Comparison of ENCODE assay signal across 19 mouse cellular contexts in the genomic region with DNA sequence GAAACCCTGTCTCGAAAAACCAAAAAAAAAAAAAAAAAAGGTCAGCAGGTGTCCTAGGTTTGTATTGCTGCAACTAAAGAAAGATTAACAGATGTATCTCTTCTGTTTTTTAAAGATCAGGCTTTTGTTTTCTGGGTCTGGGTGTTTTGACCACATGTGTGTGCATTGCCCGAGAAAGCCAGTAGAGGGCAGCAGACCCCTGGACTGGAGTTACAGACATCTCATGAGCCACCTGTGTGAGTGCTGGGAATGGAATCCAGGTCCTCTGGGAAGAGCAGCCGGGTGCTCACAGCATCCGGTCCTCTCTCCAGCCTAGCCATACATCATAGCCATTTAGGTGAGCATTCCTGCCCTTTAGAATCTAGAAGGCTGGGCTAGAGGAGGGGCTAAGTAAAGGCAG. TPM values are rescaled to one million over a fixed set of nuclear protein-coding genes. Genes with fewer than 3 reads are reported as not detected.
DNase-seq lines count a peak whose midpoint lies in the region; ATAC-seq and TF ChIP-seq lines count a peak whose summit lies in the region.
"Had no signal": no experiment of that assay in that cellular context is flagged by ENCODE, and none has a peak within 500 bp of the region (broad histone marks: within the 10 kb centered on the region; RNA-seq: fewer than 3 reads in every experiment).

No protein-coding gene starts in this region.

- no peak overlapping the region for H3K4me2 ChIP-seq in lung, embryonic 14.5 days
- H3K4me2 ChIP-seq: embryonic facial prominence, embryonic 15.5 days had no signal

- no peak overlapping the region for H3K9ac ChIP-seq in lung, embryonic 14.5 days
- H3K9ac ChIP-seq: embryonic facial prominence, embryonic 15.5 days had no signal

- no peaks in the 10 kb centered on the region for H3K36me3 ChIP-seq in lung, embryonic 14.5 days (ENCODE audit: insufficient read depth)
- no peaks in the 10 kb centered on the region for H3K36me3 ChIP-seq in G1E (replicated peaks)
- H3K36me3 ChIP-seq: embryonic facial prominence, embryonic 15.5 days had no signal

- no peak overlapping the region for H3K27ac ChIP-seq in cerebellum, adult 2 months (ENCODE audit: insufficient read depth, low read length)
- no peak overlapping the region for H3K27ac ChIP-seq in lung, embryonic 14.5 days (ENCODE audit: low read depth)
- H3K27ac ChIP-seq: embryonic facial prominence, embryonic 15.5 days had no signal

- TF ChIP-seq POLR2A in cerebellum, adult 2 months (IDR thresholded peaks at IDR 0.05; ENCODE audit: borderline replicate concordance, insufficient read depth, low read length), result no peak

- TF ChIP-seq CTCF in cerebellum, adult 2 months (IDR thresholded peaks at IDR 0.05; ENCODE audit: borderline replicate concordance, insufficient read depth, low read depth, low read length), result peak; percentile 27; the same call in 1 of the 2 replicates
- TF ChIP-seq CTCF in lung, embryonic 14.5 days (IDR thresholded peaks at IDR 0.05; ENCODE audit: low read depth), result peak; percentile 37
- 0 out of 2 replicates have a peak, but pooled peaks have one; percentile 23 for TF ChIP-seq CTCF in G1E (IDR thresholded peaks at IDR 0.05; ENCODE audit: low read depth, low read length)

- no peak for ATAC-seq in lung, embryonic 14.5 days (ENCODE audit: insufficient read depth)
- ATAC-seq in G1E (ENCODE audit: extremely low read depth, insufficient number of reproducible peaks, low FRiP score, poor library complexity, severe bottlenecking), result no peak
- ATAC-seq in megakaryocyte, adult 5-6 weeks (ENCODE audit: poor library complexity, severe bottlenecking), result peak; percentile 56
- ATAC-seq in erythroid progenitor cell, adult 5-6 weeks (replicated peaks; ENCODE audit: low FRiP score, poor library complexity, severe bottlenecking), result no peak

- H3K9me3 ChIP-seq in lung, embryonic 14.5 days (ENCODE audit: low read depth, low read length), result no peaks in the 10 kb centered on the region
- no peaks in the 10 kb centered on the region for H3K9me3 ChIP-seq in G1E (replicated peaks)
- H3K9me3 ChIP-seq: embryonic facial prominence, embryonic 15.5 days had no signal

- H3K27me3 ChIP-seq in cerebellum, adult 2 months (ENCODE audit: control insufficient read depth, insufficient read depth, low read length), result no peaks in the 10 kb centered on the region
- H3K27me3 ChIP-seq in lung, embryonic 14.5 days (ENCODE audit: insufficient read depth, low read length), result no peaks in the 10 kb centered on the region
- peaks cover 13% of the 10 kb centered on the region; the same call in 1 of the 2 replicates for H3K27me3 ChIP-seq in G1E (ENCODE audit: insufficient read depth, low read length)
- H3K27me3 ChIP-seq: embryonic facial prominence, embryonic 15.5 days had no signal

- DNase-seq in cerebellum, adult 2 months, result no peak
- no peak for DNase-seq in cerebellum, adult 18-20 months
- DNase-seq in lung, embryonic 14.5 days, result no peak
- DNase-seq in lung, postnatal 36 days, result no peak
- no peak for DNase-seq in G1E (ENCODE audit: low spot score)
- no peak for DNase-seq in spleen, postnatal 36 days (ENCODE audit: low spot score in 2 of 2)
- DNase-seq: B cell, adult 2 months; cerebellum, postnatal 14 days; heart, adult 18-20 months; kidney, adult 11 months; lung, postnatal 10 days; right cerebral cortex, postnatal 4 days had no signal

- H3K4me3 ChIP-seq in cerebellum, adult 2 months (replicated peaks; ENCODE audit: insufficient read depth, low read depth, low read length), result no peak overlapping the region
- H3K4me3 ChIP-seq in lung, embryonic 14.5 days (ENCODE audit: low read depth, low read length), result no peak overlapping the region
- no peak overlapping the region for H3K4me3 ChIP-seq in G1E (ENCODE audit: low read depth, low read length)
- H3K4me3 ChIP-seq: embryonic facial prominence, embryonic 15.5 days had no signal

- 87% methylated on average over 4 of the region's 4 CpGs for WGBS in cerebellum, adult 2 months
- WGBS in lung, embryonic 14.5 days, result 79% methylated on average over 4 of the region's 4 CpGs

- peaks cover 4% of the 10 kb centered on the region; the same call in 1 of the 2 replicates for H3K4me1 ChIP-seq in cerebellum, adult 2 months (ENCODE audit: control insufficient read depth, insufficient read depth, low read length)
- no peaks in the 10 kb centered on the region for H3K4me1 ChIP-seq in lung, embryonic 14.5 days (ENCODE audit: insufficient read depth)
- H3K4me1 ChIP-seq in G1E (ENCODE audit: insufficient read depth, low read depth, low read length), result peaks cover 8% of the 10 kb centered on the region
- H3K4me1 ChIP-seq: embryonic facial prominence, embryonic 15.5 days had no signal

RNA-seq across cellular contexts. Expression of a gene that starts 14.8 kb away (rescaled TPM):
- not detected in 2 replicates for polyA plus RNA-seq in cerebellum, adult 2 months (2012; rRNA removed)
- polyA plus RNA-seq in lung, embryonic 14.5 days (2014; fragmentation: Nextera tagmentation; extraction: Ambion mirVana), result 3.6 and 3.9 TPM in 2 replicates
- total RNA-seq in G1E (2014; fragmentation: Nextera tagmentation), result not detected in 2 replicates
- total RNA-seq in G1E (2017), result 0.46 TPM in 1 of 2 replicates, not detected in the other
- polyA plus RNA-seq in G1E (2012), result not detected in 2 replicates
- not detected in 2 replicates for total RNA-seq in megakaryocyte, adult 5-6 weeks (2015)
- total RNA-seq in megakaryocyte, adult 5-6 weeks (2017), result not detected in 2 replicates
- not detected in 2 replicates for total RNA-seq in erythroid progenitor cell, adult 5-6 weeks (2015; ENCODE audit: low replicate concordance)
- not detected in 2 replicates for total RNA-seq in erythroid progenitor cell, adult 5-6 weeks (2017; ENCODE audit: low replicate concordance)
- total RNA-seq: heart, adult 18-20 months; heart, postnatal 25 days; layer of hippocampus, adult 18-20 months; left cerebral cortex, postnatal 36 days; neutrophil, adult 5-6 weeks had no signal

RNA-seq across cellular contexts. Expression of a gene that starts 52.2 kb away (rescaled TPM):
- polyA plus RNA-seq in cerebellum, adult 2 months (2012; rRNA removed), result 119 and 129 TPM in 2 replicates
- polyA plus RNA-seq in lung, embryonic 14.5 days (2014; fragmentation: Nextera tagmentation; extraction: Ambion mirVana), result 803 and 809 TPM in 2 replicates
- 483 and 552 TPM in 2 replicates for total RNA-seq in G1E (2014; fragmentation: Nextera tagmentation)
- total RNA-seq in G1E (2017), result 1,860 and 1,876 TPM in 2 replicates
- polyA plus RNA-seq in G1E (2012), result 171 and 204 TPM in 2 replicates
- total RNA-seq in megakaryocyte, adult 5-6 weeks (2015), result 648 and 668 TPM in 2 replicates
- total RNA-seq in megakaryocyte, adult 5-6 weeks (2017), result 1,188 and 1,238 TPM in 2 replicates
- 403 and 407 TPM in 2 replicates for total RNA-seq in erythroid progenitor cell, adult 5-6 weeks (2015; ENCODE audit: low replicate concordance)
- 524 and 658 TPM in 2 replicates for total RNA-seq in erythroid progenitor cell, adult 5-6 weeks (2017; ENCODE audit: low replicate concordance)

RNA-seq across cellular contexts. Expression of a gene that starts 58.9 kb away (rescaled TPM):
- polyA plus RNA-seq in cerebellum, adult 2 months (2012; rRNA removed), result 59.8 and 66.0 TPM in 2 replicates
- polyA plus RNA-seq in lung, embryonic 14.5 days (2014; fragmentation: Nextera tagmentation; extraction: Ambion mirVana), result 1.0 and 1.1 TPM in 2 replicates
- total RNA-seq in G1E (2014; fragmentation: Nextera tagmentation), result not detected in 2 replicates
- total RNA-seq in G1E (2017), result 0.05 TPM in 1 of 2 replicates, not detected in the other
- polyA plus RNA-seq in G1E (2012), result not detected in 2 replicates
- total RNA-seq in megakaryocyte, adult 5-6 weeks (2015), result 0.09 TPM in 1 of 2 replicates, not detected in the other
- total RNA-seq in megakaryocyte, adult 5-6 weeks (2017), result 0.29 TPM in 1 of 2 replicates, not detected in the other
- not detected in 2 replicates for total RNA-seq in erythroid progenitor cell, adult 5-6 weeks (2015; ENCODE audit: low replicate concordance)
- not detected in 2 replicates for total RNA-seq in erythroid progenitor cell, adult 5-6 weeks (2017; ENCODE audit: low replicate concordance)
